Mouse (Mus musculus): Measurements from ENCODE around the gene Mcf2l. TPM values are rescaled to one million over a fixed set of nuclear protein-coding genes. Genes with fewer than 3 reads are reported as not detected.

Mcf2l gene
- total RNA-seq, 2 experiments from 2014 or later = 36.0 to 42.4 TPM

GRCm38 (mm10) chr8:12906597-12906996 is 33.0 kb downstream of the Mcf2l start:
- DNase-seq (ENCODE audit: low spot score in 2 of 2) = no peak

- no peak for DNase-seq (ENCODE audit: low spot score in 2 of 2)
These were observed 34.1 kb downstream of the Mcf2l start for GRCm38 (mm10) chr8:12907730-12908129.

DNA sequence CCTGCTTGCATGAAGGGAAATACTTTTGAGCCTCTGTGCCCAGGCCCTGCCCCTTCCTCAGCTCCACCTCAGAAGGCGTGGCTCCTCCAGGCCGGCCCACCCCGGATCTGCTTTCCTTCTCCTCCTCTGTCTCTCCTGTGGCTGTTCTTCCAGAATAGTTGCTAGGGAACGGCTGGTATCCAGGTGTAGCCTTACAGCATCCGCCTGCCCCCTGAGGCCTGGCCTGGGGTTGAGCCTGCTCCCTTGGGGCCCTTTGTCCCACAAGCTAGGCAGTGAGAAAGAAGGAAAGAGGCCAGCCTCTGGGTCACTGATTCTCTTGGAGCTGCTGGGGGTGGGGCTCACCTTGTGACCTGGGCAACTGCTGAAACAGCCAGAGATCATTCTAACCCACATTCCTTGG is 38.4 kb downstream of the Mcf2l start:
- DNase-seq (ENCODE audit: low spot score in 2 of 2) = no peak

DNA sequence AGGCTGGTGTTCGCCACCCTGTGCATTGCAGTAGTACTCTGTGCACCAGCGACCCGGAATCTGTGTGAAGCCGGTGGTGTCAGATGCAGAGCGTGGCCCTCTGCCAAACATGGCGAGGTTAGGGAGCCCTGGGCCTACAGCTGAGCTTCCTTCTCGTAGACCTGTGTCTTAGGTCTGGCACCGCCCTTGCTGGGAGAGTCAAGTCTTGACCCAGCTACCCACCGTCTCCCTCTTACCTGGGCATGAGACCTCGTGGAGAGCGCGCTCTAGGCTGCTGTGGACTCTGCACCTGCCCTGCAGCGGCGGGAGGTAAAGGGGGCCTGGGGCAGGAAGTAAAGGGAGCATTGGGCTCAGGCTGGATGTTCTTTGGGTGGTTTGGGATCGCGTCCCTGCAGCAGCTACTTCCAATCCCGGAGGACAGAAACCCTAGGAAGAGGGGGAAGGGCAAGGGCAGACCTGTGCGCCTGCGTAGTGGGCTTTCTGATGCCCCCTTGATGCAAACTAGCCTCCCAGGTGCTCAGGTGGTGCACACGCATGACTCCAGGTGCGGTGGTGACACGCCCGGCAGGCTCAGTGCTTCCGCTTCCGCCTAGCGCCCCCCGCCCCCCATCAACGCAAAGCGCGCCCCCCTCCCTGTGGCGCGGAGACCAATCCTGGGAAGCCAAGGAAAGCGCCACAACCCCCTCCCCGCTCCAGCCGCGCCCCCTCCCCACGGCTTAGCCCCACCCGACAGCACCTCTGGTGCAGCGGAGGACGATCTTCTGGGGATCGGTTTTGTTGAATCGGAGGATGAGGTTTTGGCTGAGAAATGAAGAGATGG is 41.8 kb downstream of the Mcf2l start:
- DNase-seq (ENCODE audit: low spot score in 2 of 2) = no peak

- no peak for DNase-seq (ENCODE audit: low spot score in 2 of 2)
These were observed 42.7 kb downstream of the Mcf2l start for GRCm38 (mm10) chr8:12916156-12916900.

GRCm38 (mm10) chr8:12917029-12917428 is 43.4 kb downstream of the Mcf2l start:
- DNase-seq (ENCODE audit: low spot score in 2 of 2) = no peak

- no peak for DNase-seq (ENCODE audit: low spot score in 2 of 2)
These were observed 44.2 kb downstream of the Mcf2l start for GRCm38 (mm10) chr8:12917831-12918230.

- DNase-seq (ENCODE audit: low spot score in 2 of 2) = no peak
These were observed 47.0 kb downstream of the Mcf2l start for GRCm38 (mm10) chr8:12920599-12920998.

- no peak for DNase-seq (ENCODE audit: low spot score in 2 of 2)
These were observed 51.4 kb downstream of the Mcf2l start for GRCm38 (mm10) chr8:12925051-12925450.

DNA sequence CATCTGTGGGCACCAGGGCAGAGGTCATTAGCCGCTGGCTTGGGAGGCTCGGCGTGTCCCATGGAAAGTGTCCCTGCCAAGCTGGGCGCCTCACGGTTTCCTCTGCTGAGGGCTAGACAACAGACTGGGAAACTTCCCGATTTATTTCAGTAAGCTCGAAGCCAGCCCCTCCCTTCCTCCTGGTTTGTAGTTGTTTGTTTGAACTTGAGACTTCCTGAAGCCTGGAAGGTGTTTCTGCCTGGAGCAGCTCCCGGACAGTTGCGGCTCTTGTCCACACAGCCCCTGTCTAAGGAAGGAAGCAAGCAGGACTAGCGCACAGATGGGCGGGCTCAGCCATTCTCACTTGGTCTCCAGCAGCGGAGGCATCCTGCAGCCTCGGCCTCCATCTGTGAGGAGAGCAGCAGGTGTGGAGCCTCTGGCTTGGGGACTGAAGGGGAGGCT is 52.4 kb downstream of the Mcf2l start:
- DNase-seq (ENCODE audit: low spot score in 2 of 2) = no peak

DNA sequence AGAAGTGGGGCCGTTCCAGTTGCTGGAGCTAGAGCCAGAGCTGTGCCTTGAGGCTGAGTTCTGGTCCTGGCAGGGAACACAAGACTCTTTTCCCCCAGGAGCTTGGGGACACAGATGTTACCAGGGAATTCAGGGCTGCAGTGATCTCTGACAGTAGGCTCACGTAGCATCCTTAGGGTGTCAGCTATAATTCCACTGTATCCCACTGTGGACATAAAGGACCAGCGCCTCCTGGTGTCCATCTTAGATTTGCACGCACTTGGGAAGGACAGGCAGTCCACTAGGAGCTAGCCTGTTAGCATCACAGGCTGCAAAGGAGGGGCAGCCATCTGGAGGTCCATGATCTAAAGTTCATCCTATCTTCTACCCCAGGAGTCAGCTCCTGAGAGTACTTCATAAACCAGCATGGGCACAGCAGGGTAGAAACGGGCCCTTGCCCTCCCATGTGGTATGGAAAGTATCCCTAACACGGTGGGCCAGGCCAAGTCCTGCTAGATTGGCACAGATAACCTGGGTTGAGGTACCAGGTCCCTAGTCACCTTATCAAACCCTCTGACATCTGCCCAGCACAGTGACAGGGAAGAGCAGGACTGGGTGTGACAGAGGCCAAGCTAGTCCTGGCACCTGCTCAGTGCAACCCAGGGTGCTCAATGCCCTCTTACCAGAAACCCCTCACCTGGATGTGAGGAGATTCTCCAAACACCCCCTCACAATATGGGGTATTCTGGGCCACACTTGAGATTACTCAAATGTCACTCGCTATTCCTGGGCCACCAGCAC is 53.8 kb downstream of the Mcf2l start:
- DNase-seq (ENCODE audit: low spot score in 2 of 2) = peak; percentile 38 to 70

DNA sequence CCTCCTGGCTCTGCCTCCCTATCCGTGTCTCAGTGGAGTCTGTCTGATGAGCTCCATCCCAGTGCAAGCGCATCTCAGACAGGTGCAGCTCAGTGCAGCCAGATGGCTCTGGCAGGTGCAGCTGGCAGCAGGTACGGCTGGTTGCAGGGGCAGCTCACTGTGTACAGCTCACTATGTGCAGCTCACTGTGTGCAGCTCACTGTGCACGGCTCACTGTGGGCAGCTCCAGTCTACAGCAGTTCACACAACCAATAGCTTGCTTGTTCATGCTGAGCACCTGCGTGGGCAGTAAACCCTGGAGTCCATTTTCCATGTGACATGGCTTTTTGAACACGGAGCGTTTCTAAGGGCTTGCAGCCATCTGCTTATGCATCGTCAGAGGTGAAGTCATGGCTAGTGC is 54.4 kb downstream of the Mcf2l start:
- no peak for DNase-seq (ENCODE audit: low spot score in 2 of 2)

GRCm38 (mm10) chr8:12928931-12929330 is 55.3 kb downstream of the Mcf2l start:
- no peak for DNase-seq (ENCODE audit: low spot score in 2 of 2)

DNA sequence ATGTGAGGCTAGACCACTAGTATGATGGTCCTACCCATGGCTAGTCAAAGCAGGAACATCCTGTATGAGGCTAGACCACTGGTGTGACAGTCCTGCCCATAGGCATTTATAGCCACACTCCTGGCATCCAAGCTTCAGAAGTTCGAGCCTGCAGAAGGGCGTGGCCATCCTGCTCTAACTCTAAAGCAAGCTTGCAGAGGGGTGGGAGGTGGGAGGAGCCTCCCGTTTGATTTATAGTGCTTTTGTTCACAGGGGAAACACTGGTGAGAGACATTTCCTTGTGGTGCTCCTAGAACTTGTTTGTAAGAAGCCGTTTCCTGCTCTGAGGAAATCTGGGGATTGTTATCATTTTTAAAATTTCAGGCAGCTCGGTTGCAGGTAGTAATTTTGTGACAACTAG is 56.7 kb downstream of the Mcf2l start:
- no peak for DNase-seq (ENCODE audit: low spot score in 2 of 2)

DNA sequence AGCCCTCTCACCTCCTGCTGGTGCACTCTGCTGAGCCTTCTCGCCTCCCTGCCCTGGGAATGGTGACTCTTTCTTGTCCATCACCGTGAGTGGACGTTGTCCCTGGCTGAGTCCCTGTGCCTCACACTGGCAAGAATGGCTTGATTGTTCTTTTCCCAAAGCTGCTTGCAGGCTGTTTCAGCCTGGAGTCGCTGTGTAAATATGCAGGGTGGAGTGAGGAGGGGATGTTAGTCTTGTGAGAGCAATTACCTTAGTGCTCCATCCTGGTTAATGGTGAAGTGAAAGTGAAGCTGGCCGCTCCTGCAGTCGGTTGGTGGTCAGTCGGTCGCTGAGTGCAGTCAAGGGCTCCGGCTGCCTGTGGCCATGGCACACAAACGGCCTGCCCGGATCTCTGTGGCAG is 57.8 kb downstream of the Mcf2l start:
- no peak for DNase-seq (ENCODE audit: low spot score in 2 of 2)

- no peak for DNase-seq (ENCODE audit: low spot score in 2 of 2)
These were observed 58.9 kb downstream of the Mcf2l start for GRCm38 (mm10) chr8:12932520-12932919.

DNA sequence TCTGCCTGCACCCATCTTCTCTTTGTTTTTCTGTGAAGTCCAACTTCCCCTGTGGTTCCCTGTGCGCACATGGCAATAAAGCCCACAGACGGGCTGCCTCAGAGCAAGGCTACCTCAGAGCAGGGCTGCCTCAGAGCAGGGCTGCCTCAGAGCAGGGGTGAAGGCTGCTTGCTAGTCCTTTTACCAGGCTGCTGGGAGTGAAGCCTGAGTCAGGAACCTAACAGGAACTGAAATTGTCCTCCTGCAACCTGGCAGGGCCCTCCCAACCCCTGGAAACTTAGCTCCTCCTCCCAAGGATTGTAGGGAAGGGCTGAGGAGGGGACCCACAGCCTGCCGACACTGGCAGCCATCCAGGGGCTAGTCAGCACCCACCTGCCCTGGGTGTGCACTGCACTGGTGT is 60.2 kb downstream of the Mcf2l start:
- no peak for DNase-seq (ENCODE audit: low spot score in 2 of 2)

DNA sequence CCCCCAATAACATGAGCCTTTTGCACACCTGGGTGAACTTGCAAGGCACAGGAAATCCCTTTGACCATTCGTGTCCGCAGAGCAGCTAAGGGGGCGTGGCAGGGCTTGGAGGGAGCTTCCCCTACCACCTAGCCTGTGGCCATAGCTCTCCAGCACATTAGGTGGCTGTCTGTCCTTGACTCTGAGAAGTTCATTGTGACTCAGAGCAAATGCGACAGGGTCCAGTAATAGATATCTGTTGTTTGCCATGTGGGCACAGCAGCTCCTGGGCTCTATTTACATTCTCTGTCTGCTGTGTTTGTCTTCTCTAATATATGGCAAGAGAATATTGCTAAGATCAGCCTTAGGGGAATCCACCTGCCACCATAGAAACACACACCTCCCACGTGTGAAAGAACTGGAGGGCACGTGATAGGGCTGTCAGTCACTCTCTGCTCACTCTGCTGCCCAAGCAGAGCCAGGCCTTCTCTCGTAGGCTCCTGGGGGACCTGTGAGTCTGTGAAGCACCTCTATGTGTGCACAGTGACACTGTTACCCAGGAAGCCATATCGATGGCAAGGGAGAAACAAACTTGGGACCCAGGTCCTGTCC is 60.9 kb downstream of the Mcf2l start:
- no peak for DNase-seq (ENCODE audit: low spot score in 2 of 2)

GRCm38 (mm10) chr8:12940549-12940948 is 66.9 kb downstream of the Mcf2l start:
- DNase-seq (ENCODE audit: low spot score in 2 of 2) = no peak

DNA sequence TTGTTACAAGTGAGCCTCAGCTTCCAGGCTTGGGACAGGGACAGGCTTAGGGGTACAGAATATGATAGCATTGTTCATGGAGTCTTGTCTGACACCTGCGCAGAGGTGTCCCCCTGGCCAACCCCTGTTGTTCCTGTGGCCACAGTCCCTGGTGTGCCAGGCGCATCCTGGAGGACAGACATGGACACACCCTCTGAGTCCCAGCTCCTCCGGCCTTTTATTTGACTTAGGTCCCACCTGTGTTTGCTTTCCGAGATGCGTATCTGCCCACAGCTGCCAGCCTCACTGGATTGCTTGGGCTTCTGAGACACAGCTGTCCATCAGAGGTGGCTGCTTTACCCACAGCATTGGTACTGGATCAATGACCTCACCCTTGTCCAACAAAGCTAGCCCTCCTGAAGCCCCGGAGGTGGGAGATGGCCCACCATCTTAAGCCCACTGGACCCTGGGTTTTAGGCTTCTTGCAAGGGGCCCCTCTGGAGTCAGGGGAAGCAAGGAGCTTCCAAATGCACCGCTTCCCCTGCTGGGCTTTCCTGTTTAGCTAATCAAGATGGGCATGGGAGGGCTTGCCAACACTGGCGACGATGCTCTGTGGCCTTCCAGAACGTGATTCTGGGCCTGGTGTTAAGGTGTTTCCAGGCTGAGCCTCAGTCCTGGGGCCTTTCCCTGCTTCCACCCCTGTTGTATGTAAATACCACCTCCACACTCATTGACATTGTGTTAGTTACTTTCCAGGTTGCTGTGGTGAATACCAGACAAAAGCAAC is 67.7 kb downstream of the Mcf2l start:
- no peak for DNase-seq (ENCODE audit: low spot score in 2 of 2)
